Mouse (Mus musculus) ES-E14 (cell line): ENCODE results near the gene Parvb.

ENCODE experiments used
- CHD2 ChIP-seq: IDR thresholded peaks from 2 replicates; pipeline ENCODE4 v1.6.1; 2014; ENCODE audit warnings: mild to moderate bottlenecking, low read depth, low read length, inconsistent platforms
- HCFC1 ChIP-seq: IDR thresholded peaks from 2 replicates; pipeline ENCODE4 v1.6.1; 2012; ENCODE audit warnings: low read length, inconsistent platforms, borderline replicate concordance; ENCODE audit not compliant: insufficient read depth
- MAFK ChIP-seq: IDR thresholded peaks from 2 replicates; pipeline ENCODE4 v1.6.1; 2014; ENCODE audit warnings: mild to moderate bottlenecking, low read depth, low read length, inconsistent platforms; ENCODE audit not compliant: insufficient read depth
- ZNF384 ChIP-seq: IDR thresholded peaks from 2 replicates; pipeline ENCODE4 v1.6.1; 2012; ENCODE audit warnings: low read depth, low read length, inconsistent platforms

GRCm38 (mm10) chr15:84311295-84312085, 79.6 kb downstream of the Parvb start:
- no peak for TF ChIP-seq HCFC1
- TF ChIP-seq MAFK: no peak
- no peak for TF ChIP-seq CHD2
- no peak for TF ChIP-seq ZNF384
